29 mouse cellular contexts compared by ENCODE assay signal in the genomic region with DNA sequence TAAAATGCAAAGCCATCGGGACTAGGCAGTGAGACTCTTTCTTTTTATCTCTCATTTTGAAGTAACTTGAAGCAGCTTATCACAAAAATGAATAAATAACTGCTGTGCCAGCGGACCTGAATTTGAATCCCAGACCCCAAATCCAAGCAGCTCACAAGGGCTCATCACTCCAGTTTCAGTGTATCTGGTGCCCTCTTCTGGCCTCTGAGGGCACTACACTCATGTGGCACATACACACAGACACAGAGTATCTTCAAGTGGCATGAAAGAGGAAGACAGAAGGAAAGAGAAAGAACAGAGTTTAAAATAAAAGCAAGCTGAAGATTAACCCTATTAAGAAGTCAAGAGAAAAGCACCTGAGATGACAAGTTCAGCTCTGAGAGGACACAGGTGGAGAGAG. TPM values are rescaled to one million over a fixed set of nuclear protein-coding genes. Genes with fewer than 3 reads are reported as not detected.
A peak's percentile ranks its signal among the peaks of the same experiment; 100 is the strongest.
DNase-seq lines count a peak whose midpoint lies in the region; ATAC-seq and TF ChIP-seq lines count a peak whose summit lies in the region.
"Had no signal": no experiment of that assay in that cellular context is flagged by ENCODE, and none has a peak within 500 bp of the region (broad histone marks: within the 10 kb centered on the region; RNA-seq: fewer than 3 reads in every experiment).

No protein-coding gene starts in this region.

- no peak for TF ChIP-seq POLR2A in brain, embryonic 14.5 days (IDR thresholded peaks at IDR 0.05; ENCODE audit: borderline replicate concordance, extremely low read depth, insufficient read depth, insufficient read length, poor library complexity, severe bottlenecking)

- no peak for DNase-seq in left cerebral cortex, adult 2 months (ENCODE audit: extremely low spot score in 1 of 2, low spot score in 2 of 2)
- DNase-seq in left cerebral cortex, adult 8-10 months (ENCODE audit: low spot score in 2 of 2) = no peak
- peak; percentile 25 for DNase-seq in ES-CJ7 (ENCODE audit: low read depth, low spot score)
- DNase-seq in brain, embryonic 14.5 days (ENCODE audit: low read depth) = no peak
- no peak for DNase-seq in adrenal gland, adult 8-10 months
- DNase-seq: adrenal gland, postnatal 10 days; B cell, adult 2 months; cerebellum, adult 11 months; cerebellum, adult 9-11 months; heart, postnatal 14 days; kidney, adult 9 months; kidney, postnatal 25 days; lung, postnatal 36 days; right cerebral cortex, postnatal 14 days; thymus, adult 18-20 months; thymus, postnatal 25 days had no signal

- H3K27me3 ChIP-seq in E14TG2a.4 (ENCODE audit: insufficient read depth, low read length) = peaks cover 16% of the 10 kb centered on the region; the same call in 1 of the 2 replicates
- H3K27me3 ChIP-seq: embryonic facial prominence, embryonic 13.5 days; forebrain, embryonic 15.5 days; hindbrain, embryonic 12.5 days; limb, embryonic 15.5 days; liver, embryonic 15.5 days; midbrain, embryonic 12.5 days had no signal

- no peak overlapping the region for H3K4me3 ChIP-seq in left cerebral cortex, adult 2 months
- no peak overlapping the region for H3K4me3 ChIP-seq in E14TG2a.4 (replicated peaks; ENCODE audit: low read length)
- H3K4me3 ChIP-seq: embryonic facial prominence, embryonic 13.5 days; forebrain, embryonic 10.5 days; forebrain, embryonic 15.5 days; hindbrain, embryonic 12.5 days; limb, embryonic 10.5 days; limb, embryonic 15.5 days; liver, embryonic 15.5 days; midbrain, embryonic 12.5 days had no signal

- no peaks in the 10 kb centered on the region for H3K36me3 ChIP-seq in E14TG2a.4 (ENCODE audit: insufficient read depth, low read length)
- H3K36me3 ChIP-seq: embryonic facial prominence, embryonic 13.5 days; forebrain, embryonic 10.5 days; forebrain, embryonic 15.5 days; G1E; hindbrain, embryonic 12.5 days; limb, embryonic 10.5 days; limb, embryonic 15.5 days; liver, embryonic 15.5 days; midbrain, embryonic 12.5 days had no signal

- no peak overlapping the region for H3K27ac ChIP-seq in left cerebral cortex, adult 2 months
- H3K27ac ChIP-seq: embryonic facial prominence, embryonic 13.5 days; forebrain, embryonic 10.5 days; forebrain, embryonic 15.5 days; hindbrain, embryonic 12.5 days; limb, embryonic 10.5 days; limb, embryonic 15.5 days; liver, embryonic 15.5 days; midbrain, embryonic 12.5 days had no signal

- no peak for ATAC-seq in megakaryocyte-erythroid progenitor cell, adult 5-6 weeks (replicated peaks; ENCODE audit: low FRiP score, low TSS enrichment, poor library complexity, severe bottlenecking)
- ATAC-seq: forebrain, embryonic 15.5 days; intestine, postnatal 0 days had no signal

- H3K9me3 ChIP-seq in E14TG2a.4 (ENCODE audit: low read length) = peaks cover 7% of the 10 kb centered on the region
- H3K9me3 ChIP-seq: forebrain, embryonic 15.5 days; limb, embryonic 10.5 days; liver, embryonic 15.5 days had no signal

- H3K4me1 ChIP-seq in E14TG2a.4 (replicated peaks; ENCODE audit: low read depth, low read length) = peaks cover 23% of the 10 kb centered on the region
- H3K4me1 ChIP-seq: embryonic facial prominence, embryonic 13.5 days; hindbrain, embryonic 12.5 days; limb, embryonic 10.5 days; limb, embryonic 15.5 days; liver, embryonic 15.5 days; midbrain, embryonic 12.5 days had no signal

- peak; percentile 29 for TF ChIP-seq CTCF in left cerebral cortex, adult 2 months (IDR thresholded peaks at IDR 0.05)
- peak; percentile 23; the same call in 1 of the 2 replicates for TF ChIP-seq CTCF in E14TG2a.4 (conservative IDR thresholded peaks at IDR 0.05; ENCODE audit: low read length)
- TF ChIP-seq CTCF in brain, embryonic 14.5 days (IDR thresholded peaks at IDR 0.05; ENCODE audit: borderline replicate concordance, extremely low read depth, insufficient read depth, insufficient read length) = peak; percentile 18; the same call in 1 of the 2 replicates

- intact Hi-C loops in left cerebral cortex, adult 2 months (cut with DNase I) = no loop called here

RNA-seq across cellular contexts. Expression of a gene that starts 10.8 kb away (rescaled TPM):
- 10 to 100 TPM; 57.7 to 59.9 TPM for total RNA-seq in left cerebral cortex, adult 2 months (2021)
- total RNA-seq in left cerebral cortex, adult 8-10 months (2022) = 10 to 100 TPM; 49.1 to 62.3 (median 54.6) TPM
- 2.4 and 5.8 TPM in 2 replicates for polyA plus RNA-seq in brain, embryonic 14.5 days (2012; rRNA removed)
- total RNA-seq in adrenal gland, adult 8-10 months (2022) = under 1 TPM in 2 of 4 experiments, not detected in 2; 0.09 to 0.14 TPM
- total RNA-seq in megakaryocyte-erythroid progenitor cell, adult 5-6 weeks (2014; fragmentation: Nextera tagmentation) = not detected in 2 replicates
- not detected in 2 replicates for total RNA-seq in megakaryocyte-erythroid progenitor cell, adult 5-6 weeks (2017)
- total RNA-seq: monocyte, adult 5-6 weeks had no signal
- polyA plus RNA-seq: G1E; intestine, postnatal 0 days; liver, embryonic 15.5 days had no signal

Comparison
In these comparisons a context has a peak if more than half of its experiments do, and no peak if none do; other contexts are left out.
1. RNA of a gene that starts 10.8 kb away (total RNA-seq): 57.7 to 59.9 TPM in left cerebral cortex, adult 2 months and 49.1 to 62.3 TPM in left cerebral cortex, adult 8-10 months; 0.09 to 0.14 TPM in adrenal gland, adult 8-10 months and not detected in megakaryocyte-erythroid progenitor cell, adult 5-6 weeks; every median in the first group is over 10 times any median in the second.
2. Peak in every context shown above with its lines, with median percentiles within 50 percentile points of each other: CTCF ChIP-seq.